ENCODE assay signal across 13 mouse cellular contexts in genomic region chr11:103735046-103735781, GRCm38 (mm10). TPM values are rescaled to one million over a fixed set of nuclear protein-coding genes. Genes with fewer than 3 reads are reported as not detected.
DNase-seq lines count a peak whose midpoint lies in the region; ATAC-seq and TF ChIP-seq lines count a peak whose summit lies in the region.
"Had no signal": no experiment of that assay in that cellular context is flagged by ENCODE, and none has a peak within 500 bp of the region (broad histone marks: within the 10 kb centered on the region; RNA-seq: fewer than 3 reads in every experiment).

No protein-coding gene starts in this region.

- H3K36me3 ChIP-seq in liver, adult 2 months (ENCODE audit: control insufficient read depth, insufficient read depth, low read length): no peaks in the 10 kb centered on the region
- H3K36me3 ChIP-seq in stomach, embryonic 15.5 days: no peaks in the 10 kb centered on the region
- H3K36me3 ChIP-seq: hindbrain, embryonic 12.5 days had no signal

- DNase-seq in left cerebral cortex, postnatal 4 days: peak; percentile 31
- no peak for DNase-seq in left cerebral cortex, postnatal 10 days (ENCODE audit: extremely low spot score in 1 of 2, low spot score in 2 of 2)
- DNase-seq in kidney, adult 8-10 months: peak; percentile 87 to 95
- DNase-seq in liver, adult 2 months (ENCODE audit: extremely low read depth, low read depth, low spot score): peak; percentile 90
- DNase-seq in right cerebral cortex, adult 18-20 months: no peak
- DNase-seq in spleen, adult 12 weeks (ENCODE audit: low spot score): no peak
- no peak for DNase-seq in adrenal gland, postnatal 14 days
- DNase-seq: retina, postnatal 1 day had no signal

- peak; percentile 80 for ATAC-seq in stomach, embryonic 15.5 days (ENCODE audit: insufficient read depth, low FRiP score, low read depth)

- peak overlapping the region; percentile 33; the same call in 1 of the 2 replicates for H3K9ac ChIP-seq in liver, adult 2 months (ENCODE audit: low read depth, low read length)
- H3K9ac ChIP-seq in stomach, embryonic 15.5 days: no peak overlapping the region
- H3K9ac ChIP-seq: hindbrain, embryonic 12.5 days had no signal

- peaks cover 10% of the 10 kb centered on the region for H3K4me1 ChIP-seq in liver, adult 2 months (ENCODE audit: control insufficient read depth, insufficient read depth, low read length)
- H3K4me1 ChIP-seq in stomach, embryonic 15.5 days: peaks cover 8% of the 10 kb centered on the region; the same call in 1 of the 2 replicates
- H3K4me1 ChIP-seq: hindbrain, embryonic 12.5 days had no signal

- peak overlapping the region; percentile 26; the same call in 1 of the 2 replicates for H3K4me3 ChIP-seq in liver, adult 2 months (ENCODE audit: insufficient read depth, low read depth, low read length)
- no peak overlapping the region for H3K4me3 ChIP-seq in stomach, embryonic 15.5 days (replicated peaks)
- H3K4me3 ChIP-seq: hindbrain, embryonic 12.5 days; myocyte had no signal

- H3K4me2 ChIP-seq in stomach, embryonic 15.5 days: no peak overlapping the region
- H3K4me2 ChIP-seq: heart, embryonic 11.5 days; hindbrain, embryonic 12.5 days had no signal

- 21% methylated on average over 19 of the region's 19 CpGs for WGBS in liver, adult 2 months
- WGBS in stomach, embryonic 15.5 days: 56% methylated on average over 19 of the region's 19 CpGs

- intact Hi-C loops in left cerebral cortex, postnatal 4 days (cut with DNase I): no loop called here
- intact Hi-C loops in left cerebral cortex, postnatal 10 days (cut with DNase I): no loop called here

- no peak for TF ChIP-seq POLR2A in liver, adult 2 months (IDR thresholded peaks at IDR 0.05; ENCODE audit: extremely low read depth, insufficient read depth, low read length)

- no peaks in the 10 kb centered on the region for H3K9me3 ChIP-seq in stomach, embryonic 15.5 days
- H3K9me3 ChIP-seq: hindbrain, embryonic 12.5 days had no signal

- H3K79me2 ChIP-seq in liver, adult 2 months (ENCODE audit: control insufficient read depth, insufficient read depth, low read length): no peaks in the 10 kb centered on the region

- peak overlapping the region; percentile 80 for H3K27ac ChIP-seq in liver, adult 2 months (replicated peaks; ENCODE audit: insufficient read depth, low read depth, low read length)
- H3K27ac ChIP-seq in stomach, embryonic 15.5 days: peak overlapping the region; percentile 35; the same call in 1 of the 2 replicates
- H3K27ac ChIP-seq: hindbrain, embryonic 12.5 days; macrophage had no signal

- H3K27me3 ChIP-seq in liver, adult 2 months (ENCODE audit: control insufficient read depth, insufficient read depth, low read length): no peaks in the 10 kb centered on the region
- H3K27me3 ChIP-seq in stomach, embryonic 15.5 days (replicated peaks): no peaks in the 10 kb centered on the region

- TF ChIP-seq CTCF in liver, adult 2 months (IDR thresholded peaks at IDR 0.05; ENCODE audit: low read depth, low read length): no peak

RNA-seq across cellular contexts. Expression of gene Wnt9b, which starts 14.4 kb away (rescaled TPM):
- not detected for total RNA-seq in left cerebral cortex, postnatal 4 days (2021)
- total RNA-seq in left cerebral cortex, postnatal 10 days (2021): under 1 TPM in 1 of 2 experiments, not detected in 1; 0.08 TPM
- 0.34 and 0.65 TPM in 2 replicates for total RNA-seq in liver, adult 2 months (2014; rRNA removed)
- 0.44 and 0.91 TPM in 2 replicates for polyA plus RNA-seq in liver, adult 2 months (2012; rRNA removed)
- 0.03 TPM in 1 of 2 replicates, not detected in the other for polyA plus RNA-seq in stomach, embryonic 15.5 days (2015; fragmentation: Nextera tagmentation; extraction: Ambion mirVana)
- total RNA-seq in adrenal gland, postnatal 14 days (2021): 0.22 and 0.23 TPM in 2 replicates
- polyA plus RNA-seq: macrophage, myocyte had no signal

RNA-seq across cellular contexts. Expression of gene Gosr2, which starts 37.5 kb away (rescaled TPM):
- total RNA-seq in left cerebral cortex, postnatal 4 days (2021): 10 to 100 TPM; 74.3 to 84.6 TPM
- 10 to 100 TPM; 71.8 to 76.4 TPM for total RNA-seq in left cerebral cortex, postnatal 10 days (2021)
- total RNA-seq in liver, adult 2 months (2014; rRNA removed): 52.8 and 55.0 TPM in 2 replicates
- polyA plus RNA-seq in liver, adult 2 months (2012; rRNA removed): 70.2 and 77.8 TPM in 2 replicates
- polyA plus RNA-seq in stomach, embryonic 15.5 days (2015; fragmentation: Nextera tagmentation; extraction: Ambion mirVana): 66.5 and 73.9 TPM in 2 replicates
- 72.3 and 74.8 TPM in 2 replicates for total RNA-seq in adrenal gland, postnatal 14 days (2021)

RNA-seq across cellular contexts. Expression of gene Wnt3, which starts 38.7 kb away (rescaled TPM):
- 1 to 10 TPM; 2.5 to 2.8 TPM for total RNA-seq in left cerebral cortex, postnatal 4 days (2021)
- total RNA-seq in left cerebral cortex, postnatal 10 days (2021): under 1 TPM; 0.69 to 0.99 TPM
- total RNA-seq in liver, adult 2 months (2014; rRNA removed): not detected in 2 replicates
- polyA plus RNA-seq in liver, adult 2 months (2012; rRNA removed): not detected in 2 replicates
- polyA plus RNA-seq in stomach, embryonic 15.5 days (2015; fragmentation: Nextera tagmentation; extraction: Ambion mirVana): 0.22 and 0.23 TPM in 2 replicates
- 0.15 TPM in 1 of 2 replicates, not detected in the other for total RNA-seq in adrenal gland, postnatal 14 days (2021)
- polyA plus RNA-seq: macrophage had no signal

Comparison
In these comparisons a context has a peak if more than half of its experiments do, and no peak if none do; other contexts are left out.
1. DNase-seq: peak in left cerebral cortex, postnatal 4 days (single experiment), kidney, adult 8-10 months (2 of 2) and liver, adult 2 months (single experiment); none in left cerebral cortex, postnatal 10 days (0 of 2), right cerebral cortex, adult 18-20 months (single experiment), spleen, adult 12 weeks (single experiment) and adrenal gland, postnatal 14 days (single experiment).